Mouse (Mus musculus) small intestine, adult 2 months (tissue): ENCODE results near the gene Cd63. TPM values are rescaled to one million over a fixed set of nuclear protein-coding genes. Genes with fewer than 3 reads are reported as not detected.

Experiments used
- H3K27ac ChIP-seq: fragments of 200-500 bp; 2 replicates; pipeline ENCODE4 v1.5.1; 2012; ENCODE audit warnings: low read depth, low read length, control low read depth, inconsistent platforms; ENCODE audit not compliant: insufficient read depth
- H3K27me3 ChIP-seq: fragments of 200-500 bp; 2 replicates; pipeline ENCODE4 v1.6.1; 2012; ENCODE audit warnings: mild to moderate bottlenecking, moderate library complexity, low read length, inconsistent platforms; ENCODE audit not compliant: control insufficient read depth, insufficient read depth
- H3K36me3 ChIP-seq: fragments of 200-500 bp; 2 replicates; pipeline ENCODE4 v1.6.1; 2012; ENCODE audit warnings: mild to moderate bottlenecking, low read length, control low read depth, inconsistent platforms; ENCODE audit not compliant: control insufficient read depth, insufficient read depth
- H3K4me1 ChIP-seq: fragments of 200-500 bp; 2 replicates; pipeline ENCODE4 v1.6.1; 2012; ENCODE audit warnings: low read length, inconsistent platforms, mixed read lengths; ENCODE audit not compliant: control insufficient read depth, insufficient read depth, insufficient read length
- H3K4me3 ChIP-seq: fragments of 200-500 bp; 2 replicates; pipeline ENCODE4 v1.5.1; 2012; ENCODE audit warnings: low read depth, mild to moderate bottlenecking, control low read depth, inconsistent platforms, low read length, moderate library complexity
- CTCF ChIP-seq: fragments of 200-500 bp; IDR thresholded peaks from 2 replicates; pipeline ENCODE4 v1.5.1; 2012; ENCODE audit warnings: low read depth, mild to moderate bottlenecking, control low read depth, inconsistent platforms, low read length, moderate library complexity, mixed read lengths; ENCODE audit not compliant: insufficient replicate concordance, insufficient read length; ENCODE audit errors: extremely low read depth
- POLR2A ChIP-seq: fragments of 200-500 bp; IDR thresholded peaks from 2 replicates; pipeline ENCODE4 v1.6.1; 2012; ENCODE audit warnings: low read depth, mild to moderate bottlenecking, control low read depth, inconsistent platforms, low read length, moderate library complexity
- WGBS: fragments of 180-500 bp; shearing (Covaris S2); methylation state at CpG from one replicate; pipeline ENCODE4 v1.1.7; 2018; 5-methylcytosine and 5-hydroxymethylcytosine counted together
- polyA plus RNA-seq: library from polyadenylated mRNA; depleted of rRNA; stranded (reverse); fragments of >200 nt; gene quantifications from 2 replicates; pipeline ENCODE4 v1.2.3, GENCODE M21; 2012

The Cd63 gene
- polyA plus RNA-seq, 1 experiment, result 91.5 TPM

- H3K27me3 ChIP-seq, result no peaks in the 10 kb centered on the region; the same call in 1 of the 2 replicates
- H3K27ac ChIP-seq, result no peak overlapping the region
- H3K4me3 ChIP-seq, result no peak overlapping the region
- peaks cover 27% of the 10 kb centered on the region for H3K36me3 ChIP-seq
- peaks cover 6% of the 10 kb centered on the region for H3K4me1 ChIP-seq
- 8% methylated on average over 5 of the region's 5 CpGs for WGBS
- TF ChIP-seq CTCF (peak; percentile 97; the same call in 1 of the 2 replicates), POLR2A (no peak)
Measured at GRCm38 (mm10) chr10:128913219-128913618, 12.4 kb downstream of the Cd63 start.

- Histone ChIP-seq H3K4me1 (peaks cover 7% of the 10 kb centered on the region), H3K27ac (no peak overlapping the region), H3K27me3 (no peaks in the 10 kb centered on the region; the same call in 1 of the 2 replicates), H3K36me3 (peaks cover 28% of the 10 kb centered on the region), H3K4me3 (no peak overlapping the region)
- TF ChIP-seq POLR2A (no peak), CTCF (no peak)
- WGBS, result 88% methylated on average over 12 of the region's 12 CpGs
Measured at GRCm38 (mm10) chr10:128913696-128914095, 12.9 kb downstream of the Cd63 start.

DNA sequence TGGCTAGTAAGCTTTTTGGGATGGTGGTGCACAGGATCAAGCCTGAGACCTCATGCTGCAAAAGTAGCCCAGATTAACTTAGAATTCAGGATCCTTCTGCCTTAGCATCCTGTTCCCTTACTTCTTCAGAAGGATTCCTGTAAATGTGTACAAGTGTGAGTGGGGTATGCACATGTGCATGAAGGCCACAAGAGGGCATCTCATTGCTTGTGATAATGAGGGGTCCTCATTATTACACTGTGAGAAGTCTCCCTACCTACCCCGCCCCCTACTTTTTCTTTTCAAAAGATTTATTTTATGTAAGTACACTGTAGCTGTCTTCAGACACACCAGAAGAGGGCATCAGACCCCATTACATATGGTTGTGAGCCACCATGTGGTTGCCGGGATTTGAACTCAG, 14.8 kb downstream of the Cd63 start:
- no peak overlapping the region for H3K4me3 ChIP-seq
- TF ChIP-seq POLR2A (no peak), CTCF (no peak)
- no peaks in the 10 kb centered on the region for H3K27me3 ChIP-seq
- H3K4me1 ChIP-seq, result peaks cover 15% of the 10 kb centered on the region
- H3K27ac ChIP-seq, result no peak overlapping the region
- 97% methylated on average over 2 of the region's 2 CpGs for WGBS
- H3K36me3 ChIP-seq, result peaks cover 28% of the 10 kb centered on the region

DNA sequence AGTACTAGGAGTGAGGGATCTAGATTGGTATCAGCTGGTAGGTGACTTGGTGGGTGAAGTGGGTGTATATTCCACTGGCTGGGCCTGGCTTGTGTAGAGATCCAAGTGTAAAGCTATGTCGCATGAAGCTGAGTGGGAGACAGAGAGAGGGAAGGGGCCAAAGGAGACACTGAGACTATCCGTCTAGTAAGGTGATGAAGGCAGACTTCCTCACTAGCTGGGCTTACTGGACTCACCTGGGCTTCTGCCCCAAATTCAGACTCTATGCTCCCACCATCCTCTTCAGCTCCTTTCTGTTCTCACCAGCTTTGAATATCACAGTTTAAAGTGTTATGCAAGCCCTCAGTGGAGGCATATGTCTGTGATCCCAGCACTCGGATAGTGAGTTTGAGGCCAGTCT, 15.9 kb downstream of the Cd63 start:
- Histone ChIP-seq H3K4me1 (peaks cover 19% of the 10 kb centered on the region), H3K27ac (no peak overlapping the region), H3K4me3 (no peak overlapping the region), H3K27me3 (no peaks in the 10 kb centered on the region), H3K36me3 (peaks cover 28% of the 10 kb centered on the region)
- WGBS, result 91% methylated on average over 3 of the region's 3 CpGs
- TF ChIP-seq POLR2A (no peak), CTCF (no peak)

GRCm38 (mm10) chr10:128917400-128917799, 16.6 kb downstream of the Cd63 start:
- H3K4me1 ChIP-seq, result peaks cover 25% of the 10 kb centered on the region
- TF ChIP-seq CTCF, result no peak
- TF ChIP-seq POLR2A, result no peak
- WGBS, result 88% methylated on average over 6 of the region's 6 CpGs
- peaks cover 25% of the 10 kb centered on the region for H3K36me3 ChIP-seq
- no peak overlapping the region for H3K4me3 ChIP-seq
- H3K27me3 ChIP-seq, result no peaks in the 10 kb centered on the region
- no peak overlapping the region for H3K27ac ChIP-seq

GRCm38 (mm10) chr10:128918246-128918645, 17.5 kb downstream of the Cd63 start:
- H3K36me3 ChIP-seq, result peaks cover 23% of the 10 kb centered on the region
- no peaks in the 10 kb centered on the region for H3K27me3 ChIP-seq
- TF ChIP-seq CTCF (no peak), POLR2A (no peak)
- no peak overlapping the region for H3K4me3 ChIP-seq
- H3K27ac ChIP-seq, result peak overlapping the region; percentile 70
- 62% methylated on average over 7 of the region's 7 CpGs for WGBS
- H3K4me1 ChIP-seq, result peaks cover 27% of the 10 kb centered on the region

DNA sequence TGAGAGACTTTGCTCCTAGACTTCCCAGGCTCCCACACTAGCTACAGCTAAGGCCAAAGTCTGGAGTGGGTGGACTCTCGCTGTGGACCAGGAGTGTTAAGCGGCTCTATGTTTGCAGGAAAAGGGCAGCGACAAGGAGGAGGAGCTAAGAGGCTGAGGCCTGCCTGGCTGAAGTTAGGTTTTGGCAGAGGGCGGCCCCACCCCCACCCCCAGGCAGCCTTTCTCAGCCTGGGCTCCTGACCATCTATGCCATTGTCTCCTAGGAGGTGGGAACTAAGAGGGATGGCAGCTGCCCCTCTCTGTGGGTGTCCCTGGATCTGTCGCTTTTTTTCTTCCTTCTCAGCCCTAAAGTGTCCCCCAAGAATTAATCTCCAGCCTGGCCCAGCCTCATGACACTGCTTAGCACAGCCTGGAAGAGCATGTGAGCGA, 18.4 kb downstream of the Cd63 start:
- Histone ChIP-seq H3K4me1 (peaks cover 31% of the 10 kb centered on the region), H3K27ac (peak overlapping the region; percentile 70), H3K4me3 (no peak overlapping the region), H3K36me3 (peaks cover 19% of the 10 kb centered on the region), H3K27me3 (no peaks in the 10 kb centered on the region)
- TF ChIP-seq CTCF (no peak), POLR2A (no peak)
- 21% methylated on average over 6 of the region's 6 CpGs for WGBS
